Mouse (Mus musculus) adrenal gland, adult (tissue): ENCODE measurements around the gene Gk.

Experiments used
- DNase-seq, 2 experiments: peaks; one replicate each; pipeline ENCODE4 v3.0.0; 2022 to 2023; ENCODE audit warnings: low spot score in 1 of 2; ENCODE audit not compliant: inconsistent age in 2 of 2

Gene Gk

DNA sequence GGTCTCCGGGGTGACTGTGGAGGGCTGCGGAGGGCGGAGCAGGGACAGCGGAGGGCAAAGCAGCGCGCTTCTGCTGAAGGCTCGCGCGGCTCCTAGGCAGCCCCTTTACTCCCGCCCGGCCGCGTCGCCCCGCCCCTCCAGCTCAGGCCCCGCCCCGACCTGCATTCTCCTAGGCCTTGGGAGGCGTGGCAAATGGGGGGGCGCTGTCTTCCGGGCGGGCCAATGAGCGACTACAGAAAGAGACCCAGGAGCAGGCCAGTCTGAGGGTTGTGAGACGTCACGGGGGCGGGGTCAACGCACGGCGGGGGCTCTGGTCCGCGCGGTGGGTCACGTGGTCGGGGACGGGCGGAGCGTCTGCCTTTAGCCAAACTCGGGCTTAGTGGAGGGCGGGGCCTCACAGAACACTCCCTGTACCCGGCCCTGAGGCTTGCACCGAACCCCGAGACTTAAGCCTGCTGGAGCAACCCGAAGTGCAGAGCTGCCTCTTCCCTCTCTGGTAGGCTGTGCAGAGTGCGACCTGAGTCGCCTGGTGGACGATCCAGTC is at the start of gene Gk:
Gene Gk (minus strand): TSS at position 276 of the 544 bp plus-strand sequence.
- DNase-seq: peak; percentile 98

DNA sequence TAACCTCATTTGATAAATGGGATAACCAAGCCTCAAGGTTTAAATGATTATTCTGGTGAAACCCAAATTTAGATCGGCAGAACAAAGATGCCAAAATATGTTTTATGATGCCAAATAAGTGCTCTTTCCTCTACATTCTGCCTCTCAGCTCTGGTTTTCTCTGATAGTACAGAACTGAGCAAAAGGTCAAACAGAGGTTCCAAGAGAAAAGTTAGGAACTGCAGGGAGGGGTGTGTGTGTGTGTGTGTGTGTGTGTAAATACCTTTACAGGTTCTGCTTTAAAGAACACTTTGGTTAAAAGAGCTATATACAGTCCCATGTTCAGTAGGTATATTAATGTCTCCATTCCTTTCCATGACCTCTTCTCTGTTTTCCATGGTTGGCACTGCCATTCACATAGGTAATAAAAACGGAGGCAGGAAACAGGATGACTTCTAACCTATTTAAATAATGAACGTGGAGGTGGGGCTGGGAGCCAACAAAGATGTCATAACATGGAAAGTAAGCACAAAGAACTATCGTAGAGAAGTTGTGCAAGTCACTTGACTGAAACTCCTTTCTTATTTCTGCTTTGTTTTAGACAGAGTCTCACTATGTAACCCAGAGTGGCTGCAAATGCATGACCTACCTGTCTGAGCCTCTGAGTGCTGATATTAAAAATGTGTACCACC is 28.2 kb upstream of the Gk start:
- DNase-seq: peak in 1 of 2 experiments; percentile 30

GRCm38 (mm10) chrX:85803006-85803405 is 26.4 kb upstream of the Gk start:
- no peak for DNase-seq

DNA sequence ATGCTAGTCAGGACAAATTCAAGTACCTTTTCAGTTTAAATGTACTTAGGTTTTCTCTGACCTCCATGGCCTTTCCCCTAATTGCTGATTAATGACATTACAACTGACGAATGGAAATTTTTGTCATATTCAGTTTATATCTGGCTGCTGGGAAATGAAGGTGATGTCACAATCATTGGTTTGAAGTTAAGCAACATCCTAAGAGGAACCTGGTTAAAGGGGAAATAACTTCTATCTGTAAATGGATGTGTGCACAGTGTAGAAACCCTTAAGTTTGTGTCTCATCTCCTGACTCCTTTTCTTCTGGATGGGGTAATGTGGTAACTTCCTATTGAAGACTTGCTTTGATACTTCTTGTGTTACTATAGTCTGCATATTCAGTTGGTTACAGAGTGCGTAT is 20.8 kb upstream of the Gk start:
- DNase-seq: peak in 1 of 2 experiments; percentile 22

DNA sequence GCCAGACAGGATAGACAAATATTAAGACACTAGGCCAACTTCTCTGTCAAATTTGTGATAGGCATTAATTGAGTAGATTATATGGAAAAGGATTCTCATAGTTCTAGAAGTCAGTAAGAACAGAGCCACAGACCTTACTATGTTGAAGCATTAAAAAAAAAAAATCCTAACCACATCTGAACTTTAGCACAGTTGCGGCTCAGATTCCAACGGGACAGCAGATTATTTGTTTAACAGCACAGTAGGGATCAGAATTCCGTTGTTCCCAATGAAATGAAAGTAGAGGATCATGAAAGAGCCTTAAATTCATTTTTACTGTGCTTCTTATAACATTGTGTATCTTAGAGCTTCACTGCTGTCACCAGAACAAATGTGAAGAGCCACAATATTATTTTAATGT is 1.7 kb upstream of the Gk start:
- no peak for DNase-seq

- DNase-seq: peak in 1 of 2 experiments; percentile 47
These were observed 522 bp upstream of the Gk start for GRCm38 (mm10) chrX:85777141-85777540.

GRCm38 (mm10) chrX:85775879-85776543 is 608 bp downstream of the Gk start:
- DNase-seq: peak in 1 of 2 experiments; percentile 52

- DNase-seq: no peak
These were observed 5.3 kb downstream of the Gk start for GRCm38 (mm10) chrX:85771303-85771702.

DNA sequence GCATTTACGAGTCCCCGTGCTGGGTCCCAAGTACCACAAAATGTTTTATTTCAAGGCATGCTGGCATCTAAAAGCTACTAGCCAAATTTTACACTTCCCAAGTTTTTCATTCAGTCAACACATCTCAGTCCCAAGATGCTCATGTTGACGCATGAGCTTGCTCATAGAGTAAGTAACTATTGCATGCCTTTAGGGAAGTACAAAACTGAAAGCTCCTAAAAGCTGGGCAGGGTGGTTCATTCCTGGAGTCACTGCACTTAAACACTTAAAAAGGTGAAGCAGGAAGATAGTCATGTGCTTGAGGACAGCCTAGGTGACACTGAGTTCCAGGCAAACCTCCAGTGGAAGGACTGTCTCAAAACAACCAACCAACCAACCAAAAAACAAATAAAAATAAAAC is 5.9 kb downstream of the Gk start:
- DNase-seq: no peak

DNA sequence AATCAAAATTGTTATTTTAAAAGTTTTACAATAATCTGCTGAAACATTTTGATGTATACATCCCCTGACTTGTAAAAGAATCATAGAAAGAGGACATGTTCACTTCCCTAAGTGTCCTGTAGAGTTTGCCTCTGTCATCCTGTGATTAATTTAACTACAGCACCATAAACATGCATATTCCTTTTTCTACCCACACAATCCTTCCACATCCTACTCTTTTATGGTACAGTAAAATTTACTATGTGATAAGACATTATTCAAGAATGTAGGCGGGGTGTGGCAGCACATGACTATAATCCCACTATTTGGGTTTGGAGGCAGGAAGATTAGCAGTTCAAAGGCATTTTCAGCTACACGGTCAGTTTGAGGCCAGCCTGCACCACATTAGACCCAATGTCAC is 8.0 kb downstream of the Gk start:
- DNase-seq: no peak

DNA sequence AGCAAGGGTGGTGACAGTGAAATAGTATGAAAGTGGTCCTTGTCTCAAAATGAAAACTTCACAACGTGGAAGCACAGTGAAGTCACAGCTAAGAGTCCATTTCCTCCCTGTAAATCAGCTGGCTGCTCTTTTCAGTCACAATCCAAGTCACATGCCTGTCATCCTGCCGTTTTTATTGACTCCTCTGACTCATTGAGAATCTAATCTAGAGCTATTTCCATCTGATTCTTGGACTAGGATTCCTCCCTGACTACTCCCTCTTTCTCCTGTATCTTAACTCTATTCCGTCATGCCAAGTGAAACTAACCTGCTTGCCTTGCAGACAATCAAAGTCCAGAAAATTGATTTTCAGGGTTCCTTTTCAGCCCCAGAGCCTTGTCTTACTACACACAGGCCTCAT is 20.6 kb downstream of the Gk start:
- DNase-seq: no peak

DNA sequence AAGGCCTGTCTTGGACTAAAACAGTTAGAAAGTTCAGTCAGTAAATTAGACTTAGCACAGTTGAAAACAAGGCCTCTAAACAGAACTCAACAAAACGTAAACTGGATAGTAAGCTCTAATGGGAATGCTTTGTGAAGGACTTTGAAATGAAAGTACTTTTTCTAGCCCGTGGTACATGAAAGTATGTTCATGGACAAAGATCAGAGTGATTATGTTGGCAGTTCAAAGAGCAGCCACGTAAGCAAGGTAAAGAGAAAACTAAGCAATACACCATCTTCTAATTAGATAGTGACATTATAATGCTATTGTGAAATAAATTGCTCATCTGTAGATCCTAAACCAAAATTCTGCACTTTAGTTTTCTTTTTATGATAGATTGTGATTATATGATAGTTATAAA is 32.8 kb downstream of the Gk start:
- DNase-seq: no peak

DNA sequence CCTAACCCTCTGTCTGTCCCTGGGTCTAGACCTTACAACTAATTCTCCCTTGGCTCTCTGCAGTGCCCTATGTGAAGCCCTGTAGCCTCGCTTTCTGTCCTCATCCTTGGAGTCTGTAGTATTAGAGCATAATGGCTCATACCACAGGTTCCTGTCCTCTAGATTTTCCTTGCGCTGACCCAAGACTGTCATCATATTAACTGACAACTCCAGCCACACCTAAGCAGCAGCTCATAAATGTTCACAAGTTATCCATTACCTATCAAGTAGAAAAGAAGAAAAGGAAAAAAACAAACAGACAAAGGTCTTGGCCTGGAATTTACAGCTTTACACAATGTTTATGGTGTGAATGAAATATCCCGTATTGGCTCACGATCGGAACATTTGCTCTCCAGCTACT is 43.4 kb downstream of the Gk start:
- DNase-seq: no peak

DNA sequence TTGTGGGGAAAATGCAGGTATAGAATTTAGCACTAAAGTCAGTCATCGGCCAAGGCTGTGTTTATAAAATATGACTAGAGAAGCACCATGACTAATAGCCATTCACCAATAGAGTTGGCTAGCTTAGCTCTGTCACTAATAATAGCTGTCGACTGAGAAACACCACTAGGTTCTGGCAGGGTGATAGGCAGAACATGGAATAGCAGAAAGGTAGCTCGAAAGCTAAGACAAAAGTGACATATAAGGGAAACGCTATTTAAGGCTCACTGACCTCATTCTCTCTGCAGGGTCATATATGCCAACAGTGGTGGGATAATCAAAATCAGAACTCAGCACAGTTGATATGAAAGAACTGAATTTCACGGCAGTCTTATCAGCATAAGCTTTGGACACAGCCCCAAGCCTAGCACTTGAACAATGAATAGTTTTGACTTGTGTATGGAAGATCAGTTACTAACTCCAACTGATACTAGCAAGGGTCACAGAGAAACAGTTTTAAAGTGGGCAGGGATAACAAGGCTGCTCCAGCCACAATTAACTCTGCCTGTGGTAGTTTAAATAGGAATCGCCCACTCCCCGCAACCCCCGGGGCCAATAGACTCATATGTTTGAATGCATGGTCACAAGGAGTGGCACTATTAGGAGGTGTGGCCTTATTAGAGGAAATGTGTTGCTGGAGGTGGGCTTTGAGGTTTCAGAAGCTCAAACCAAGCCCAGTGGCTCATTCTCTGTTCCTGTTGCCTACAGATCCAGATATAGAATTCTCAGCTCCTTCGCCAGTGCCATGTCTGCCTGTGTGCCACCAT is 45.3 kb downstream of the Gk start:
- no peak for DNase-seq

- peak in 1 of 2 experiments; percentile 35 for DNase-seq
These were observed 55.4 kb downstream of the Gk start for GRCm38 (mm10) chrX:85721226-85721625.

DNA sequence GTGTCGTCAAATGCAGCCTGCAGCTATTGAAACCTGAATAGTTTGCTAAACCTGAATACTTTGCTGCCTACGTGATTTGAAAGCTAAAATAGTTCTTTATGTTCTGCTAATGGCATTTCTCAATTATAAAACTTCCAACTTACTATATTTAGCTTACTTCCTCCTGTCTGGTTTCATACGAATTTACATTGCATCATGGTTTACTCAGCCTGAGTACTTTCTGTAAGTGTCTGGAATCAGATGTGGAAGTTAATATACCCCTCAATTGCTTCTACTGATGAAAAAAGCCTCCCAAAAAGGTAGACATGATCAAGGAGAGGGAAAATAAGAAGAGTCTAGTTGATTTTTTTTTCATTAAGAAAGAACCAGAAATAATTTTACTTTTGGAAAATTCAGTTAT is 66.2 kb downstream of the Gk start:
- no peak for DNase-seq

DNA sequence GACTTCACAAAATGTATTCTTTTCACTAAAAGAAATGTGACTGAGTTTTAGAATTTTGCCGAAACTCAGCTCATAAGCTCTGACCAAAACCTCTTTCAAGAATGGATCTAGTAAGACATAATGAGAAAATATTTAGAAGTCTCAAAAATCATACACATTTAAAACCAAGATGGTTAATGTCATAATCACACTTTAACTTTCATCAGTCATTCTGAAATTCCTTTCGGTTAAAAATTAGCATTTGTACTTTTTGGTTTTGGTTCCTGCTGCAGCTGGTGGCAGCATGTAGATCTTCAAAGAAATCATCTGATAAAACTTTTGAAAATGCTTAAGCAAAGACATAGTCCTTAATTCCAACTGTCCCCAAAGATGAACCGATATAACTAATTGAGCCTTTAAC is 70.9 kb downstream of the Gk start:
- DNase-seq: no peak

- DNase-seq: no peak
These were observed 92.9 kb downstream of the Gk start for GRCm38 (mm10) chrX:85683723-85684122.

- no peak for DNase-seq
These were observed 94.5 kb downstream of the Gk start for GRCm38 (mm10) chrX:85682125-85682524.

DNA sequence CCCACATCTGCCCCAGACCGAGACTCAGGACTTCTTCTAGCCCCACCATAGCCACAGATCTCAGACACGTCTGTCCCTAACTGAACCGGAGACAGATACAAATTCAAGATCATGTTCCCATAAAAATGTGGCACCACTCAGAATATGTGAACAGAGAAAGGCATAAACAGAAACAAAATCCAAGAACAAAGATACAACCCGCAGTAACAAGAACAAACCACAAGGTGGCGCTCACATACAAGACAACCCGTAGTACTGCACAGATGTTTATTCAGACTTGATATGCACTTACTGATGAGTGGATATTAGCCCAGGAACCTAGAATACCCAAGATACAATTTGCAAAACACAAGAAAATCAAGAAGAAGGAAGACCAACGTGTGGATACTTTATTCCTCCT is 99.8 kb downstream of the Gk start:
- DNase-seq: peak; percentile 24 to 72
